Mouse (Mus musculus) frontal cortex, postnatal 36 days (tissue): ENCODE results near the gene Clnk.
A peak's percentile ranks its signal among the peaks of the same experiment; 100 is the strongest.

Experiments
- DNase-seq, 2 experiments: peaks; one replicate each; pipeline ENCODE4 v3.0.0; 2022; ENCODE audit warnings: low spot score in 2 of 2

Clnk gene

DNA sequence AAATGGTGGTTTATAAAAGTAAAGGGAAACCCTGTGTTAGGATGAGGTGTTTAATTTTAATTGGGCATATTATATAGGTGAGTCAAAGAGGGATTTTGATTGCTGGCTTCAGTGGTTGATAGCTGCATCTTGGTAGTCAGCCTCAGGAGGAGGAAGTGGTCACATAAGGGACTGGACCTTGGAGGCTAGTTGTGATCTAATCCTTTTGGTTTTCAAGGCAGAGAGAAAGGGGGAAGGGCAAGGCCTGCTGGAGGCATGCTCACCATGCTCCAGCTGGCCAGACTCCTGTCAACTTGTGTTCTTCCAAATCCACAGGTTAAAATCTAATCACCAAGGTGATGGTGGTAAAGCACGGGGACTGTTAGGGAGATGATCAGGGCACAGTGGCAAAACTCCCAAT, 19.0 kb downstream of the Clnk start:
- DNase-seq = no peak

DNA sequence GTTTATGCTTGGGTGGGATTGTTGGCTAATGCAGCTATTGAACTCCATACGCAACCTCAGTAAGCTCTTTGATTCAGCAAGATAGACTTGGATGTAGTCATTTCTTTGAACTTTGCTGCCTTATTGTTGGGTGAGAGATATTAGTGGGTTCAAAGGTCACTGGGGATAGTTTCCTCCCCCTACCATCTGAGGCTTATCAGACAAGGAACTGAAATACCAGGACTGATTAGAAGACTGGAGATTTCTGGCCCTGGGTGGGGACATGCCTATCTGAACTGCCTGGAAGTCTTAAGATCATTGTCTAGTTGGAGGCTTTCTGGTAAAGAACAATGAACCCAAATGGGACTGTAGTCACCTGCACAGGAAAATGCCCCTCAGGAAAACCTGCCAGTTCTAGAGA, 26.4 kb downstream of the Clnk start:
- no peak for DNase-seq

GRCm38 (mm10) chr5:38845529-38845928, 31.1 kb downstream of the Clnk start:
- no peak for DNase-seq

DNA sequence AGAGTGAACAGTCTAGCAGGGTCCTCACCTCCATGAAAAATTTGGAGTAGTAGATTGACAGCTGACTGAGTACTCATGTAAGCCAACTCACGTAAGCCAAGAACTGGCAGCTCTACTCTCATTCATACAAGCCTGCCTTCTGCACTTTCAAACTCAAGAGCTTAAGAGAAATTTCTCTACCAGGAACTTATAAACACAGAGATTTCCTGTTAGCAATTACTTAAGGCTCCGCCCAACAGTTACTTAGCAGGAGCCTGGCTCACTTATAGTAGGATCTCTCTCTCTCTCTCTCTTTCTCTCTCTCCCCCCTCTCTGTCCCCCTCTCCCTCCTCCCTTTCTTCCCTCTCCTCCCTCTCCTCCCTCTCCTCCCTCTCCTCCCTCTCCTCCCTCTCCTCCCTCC, 32.3 kb downstream of the Clnk start:
- DNase-seq = no peak

DNA sequence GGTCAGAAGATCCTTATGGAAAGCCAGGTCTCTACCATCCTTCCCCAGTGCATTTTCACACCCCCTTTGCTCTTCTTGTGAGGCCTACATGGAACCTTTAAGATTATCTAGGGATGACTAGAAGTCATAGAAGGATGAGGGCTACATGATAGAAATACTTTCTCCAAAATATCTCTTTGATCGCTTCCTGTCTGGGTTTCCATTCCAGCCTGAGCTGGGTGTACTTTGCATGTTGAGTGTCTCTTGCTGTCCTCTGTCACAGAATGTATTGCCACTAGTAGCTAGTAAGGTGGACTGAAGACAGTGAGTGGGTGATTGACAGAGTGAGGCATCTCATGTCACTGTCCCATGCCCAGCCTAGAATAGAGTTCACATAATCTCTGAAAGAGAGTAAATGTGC, 36.6 kb downstream of the Clnk start:
- no peak for DNase-seq

DNA sequence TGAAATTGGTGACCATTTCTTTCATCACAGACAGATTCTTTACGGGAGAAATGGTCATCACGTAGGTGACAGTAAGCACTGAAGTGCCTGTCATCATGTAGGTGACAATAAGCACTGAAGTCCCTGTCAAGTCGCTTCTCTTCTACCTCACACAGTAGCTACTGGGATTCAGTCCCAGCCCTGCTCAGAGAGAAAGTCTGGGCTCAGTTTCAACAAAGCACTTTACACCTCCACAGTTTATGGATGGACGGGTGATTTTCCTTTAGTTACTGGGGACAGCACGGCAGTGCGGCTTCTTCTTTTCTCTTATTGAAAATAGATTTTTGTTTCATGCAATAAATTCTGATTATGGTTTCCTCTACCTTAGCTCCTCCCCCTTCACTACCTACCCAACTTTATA, 49.3 kb downstream of the Clnk start:
- no peak for DNase-seq

DNA sequence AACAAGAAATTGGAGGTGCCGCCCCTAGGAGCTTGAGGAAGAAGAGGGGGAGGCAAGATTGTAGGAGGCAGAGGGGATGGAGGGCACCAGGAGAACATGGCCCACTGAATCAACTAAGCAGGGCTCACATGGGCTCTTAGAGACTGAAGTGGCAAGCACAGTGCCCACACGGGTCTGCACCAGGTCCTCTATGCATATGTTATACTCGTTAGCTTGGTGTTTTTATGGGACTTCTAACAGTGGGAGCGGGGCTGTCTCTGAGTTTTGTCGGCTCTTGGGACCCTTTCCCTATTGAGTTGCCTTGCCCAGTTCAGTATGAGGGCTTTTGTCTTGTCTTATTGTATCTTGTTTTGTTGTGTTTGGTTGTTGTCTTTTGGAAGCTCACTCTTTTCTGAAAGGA, 50.0 kb downstream of the Clnk start:
- no peak for DNase-seq

- no peak for DNase-seq
These were observed 52.3 kb downstream of the Clnk start for GRCm38 (mm10) chr5:38824132-38824965.

GRCm38 (mm10) chr5:38813391-38814109, 63.1 kb downstream of the Clnk start:
- DNase-seq = no peak

GRCm38 (mm10) chr5:38812916-38813315, 63.7 kb downstream of the Clnk start:
- no peak for DNase-seq

DNA sequence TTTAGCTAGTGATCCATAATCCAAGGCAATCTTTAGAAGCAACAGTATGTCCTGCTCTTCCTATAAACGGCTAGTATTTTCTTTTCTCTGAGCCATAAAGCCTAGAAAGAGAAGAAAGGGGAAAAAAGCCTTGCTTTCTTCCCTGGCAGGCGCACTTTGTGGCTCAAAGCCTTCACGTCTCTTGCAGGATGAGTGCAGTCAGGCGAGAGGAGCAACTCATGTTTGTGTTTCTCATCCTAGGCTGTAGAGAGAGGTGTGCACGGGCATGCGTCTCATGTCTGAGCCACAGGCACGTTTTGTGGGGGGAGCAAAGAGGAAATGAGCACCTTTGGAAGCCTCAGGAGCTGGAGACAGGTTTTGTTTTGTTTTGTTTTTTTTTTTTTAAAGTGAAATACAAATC, 64.2 kb downstream of the Clnk start:
- DNase-seq = no peak

- no peak for DNase-seq
These were observed 77.7 kb downstream of the Clnk start for GRCm38 (mm10) chr5:38798910-38799309.

- no peak for DNase-seq
These were observed 81.5 kb downstream of the Clnk start for GRCm38 (mm10) chr5:38795139-38795538.

DNA sequence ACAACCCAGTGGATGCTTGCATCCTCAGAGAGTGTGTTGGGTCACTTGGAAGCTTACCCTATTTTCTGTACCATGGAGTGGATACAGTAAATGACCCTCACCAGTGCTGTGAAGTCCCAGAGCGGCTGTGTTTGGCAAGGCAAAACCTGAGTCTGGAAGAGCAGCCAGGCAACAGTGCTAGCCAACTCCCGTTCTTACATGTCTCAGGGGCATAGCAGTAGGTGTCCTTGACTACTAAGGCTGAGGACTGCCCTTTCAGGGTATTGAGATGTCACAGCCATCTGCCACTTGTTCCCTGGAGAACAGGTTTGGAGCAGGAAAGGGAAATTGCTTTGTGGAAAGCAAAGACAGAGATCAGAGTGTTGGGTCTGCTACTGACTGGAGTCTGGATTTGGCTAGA, 85.5 kb downstream of the Clnk start:
- DNase-seq = no peak

GRCm38 (mm10) chr5:38788820-38789219, 87.8 kb downstream of the Clnk start:
- DNase-seq = no peak

DNA sequence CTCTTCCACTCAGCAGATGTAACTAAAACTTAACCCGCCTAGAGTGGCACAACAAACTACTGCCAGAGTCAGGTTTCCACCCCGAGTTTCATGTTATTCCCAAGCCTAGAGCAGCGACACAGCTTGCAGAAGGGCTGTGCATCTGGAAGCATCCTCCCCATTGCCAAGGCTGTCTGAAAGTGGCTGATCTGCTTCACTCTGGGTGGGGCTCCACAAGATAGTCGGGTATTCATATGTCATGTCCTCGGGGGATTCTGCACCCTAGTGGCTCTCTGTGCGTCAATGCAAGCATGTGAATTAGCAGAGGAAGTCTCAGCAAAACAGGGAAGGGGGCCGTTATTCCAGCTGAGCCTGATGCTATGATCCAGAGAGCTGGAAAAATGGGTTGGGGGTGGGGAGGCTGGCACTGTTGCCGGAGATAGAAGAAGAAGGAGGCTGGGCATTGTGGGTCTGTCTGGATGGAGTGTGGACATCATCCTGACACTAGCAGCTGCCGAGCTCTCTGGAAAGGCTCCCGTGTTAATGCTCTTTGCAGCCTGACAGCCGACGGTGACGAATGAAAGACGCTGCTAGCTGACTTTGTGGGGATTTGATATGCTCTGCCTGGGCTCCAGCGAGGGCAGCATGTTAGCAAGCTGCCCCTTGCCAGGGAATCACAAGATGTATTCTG, 88.6 kb downstream of the Clnk start:
- peak; percentile 19 to 28 for DNase-seq

DNA sequence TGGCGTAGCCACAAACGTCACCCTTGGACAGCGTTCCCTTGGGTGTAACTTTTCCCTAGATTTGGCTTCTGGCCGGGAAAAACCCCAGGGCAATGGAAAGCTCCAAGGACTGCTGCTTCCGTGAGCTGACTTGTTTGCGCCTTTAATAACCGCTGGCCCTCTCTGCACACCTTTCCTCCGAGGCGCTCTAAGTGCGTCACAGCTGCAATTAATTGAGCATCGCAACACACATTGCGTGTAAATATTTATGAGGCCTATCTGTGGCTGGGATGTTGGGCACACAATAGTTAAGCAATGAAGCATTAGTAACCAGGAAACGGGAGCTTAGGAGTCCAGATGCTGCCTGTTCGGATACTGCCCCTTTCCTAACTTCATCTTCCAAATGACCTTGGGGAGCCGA, 90.5 kb downstream of the Clnk start:
- no peak for DNase-seq

GRCm38 (mm10) chr5:38785686-38786085, 90.9 kb downstream of the Clnk start:
- DNase-seq = no peak

DNA sequence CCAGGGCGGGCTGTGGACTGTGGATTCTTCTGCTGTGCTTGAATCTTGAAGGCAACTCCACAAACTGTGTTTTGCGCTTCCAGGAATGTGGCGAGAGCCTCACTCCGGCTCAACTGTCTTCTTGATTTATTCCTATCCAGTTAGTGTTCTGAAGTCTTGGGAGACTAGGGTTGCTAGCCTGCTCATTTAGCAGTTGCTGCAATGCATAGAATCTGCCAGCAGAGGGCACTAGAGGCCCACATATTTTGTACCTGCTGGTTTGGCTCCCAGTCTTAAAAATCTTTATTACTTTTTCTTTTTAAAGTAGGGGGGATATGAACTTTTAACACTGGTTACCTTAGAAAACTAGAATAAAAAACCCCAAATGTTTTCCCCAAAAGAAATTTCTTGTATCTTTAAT, 94.8 kb downstream of the Clnk start:
- peak; percentile 81 to 91 for DNase-seq

DNA sequence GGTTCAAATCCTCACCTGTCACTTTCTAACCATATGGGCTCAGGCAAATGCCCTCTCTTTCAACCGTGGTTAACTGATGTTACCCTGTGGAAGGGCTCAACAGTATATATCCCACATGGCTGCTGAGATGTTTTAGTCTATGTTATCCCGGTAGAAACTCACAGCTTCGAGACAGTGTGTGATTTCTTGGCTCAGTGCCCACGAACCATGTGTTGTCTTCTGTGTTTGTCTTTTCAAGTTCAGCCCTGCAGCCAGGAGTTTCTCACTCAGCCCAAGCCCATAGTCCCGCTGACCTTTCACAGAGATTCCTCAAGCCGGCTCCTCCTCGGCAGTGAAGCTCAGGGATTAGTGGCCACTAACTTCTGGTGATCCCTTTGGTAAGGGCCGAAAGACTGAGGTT, 96.0 kb downstream of the Clnk start:
- DNase-seq = no peak

GRCm38 (mm10) chr5:38780045-38780444, 96.6 kb downstream of the Clnk start:
- DNase-seq = no peak

DNA sequence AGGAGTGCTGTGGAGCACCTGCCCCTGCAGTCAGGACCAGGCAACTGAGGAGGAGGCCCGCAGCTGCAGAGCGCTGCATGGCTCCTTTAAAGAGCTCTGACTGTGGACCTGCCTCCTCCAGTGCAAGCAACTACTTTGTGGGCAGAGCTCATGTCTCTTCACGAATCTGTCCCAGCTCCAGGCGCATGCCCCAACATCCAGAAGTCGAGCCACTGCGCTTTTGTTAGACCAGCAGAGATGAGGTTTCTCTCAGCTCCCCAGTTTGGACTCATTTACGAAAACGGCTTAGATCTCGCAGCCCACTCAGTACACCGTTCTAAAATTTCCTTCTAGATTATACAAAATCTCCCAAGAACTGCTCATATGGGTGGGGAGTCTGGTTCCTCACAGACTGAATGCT, 101.1 kb downstream of the Clnk start:
- DNase-seq = peak; percentile 42 to 56

DNA sequence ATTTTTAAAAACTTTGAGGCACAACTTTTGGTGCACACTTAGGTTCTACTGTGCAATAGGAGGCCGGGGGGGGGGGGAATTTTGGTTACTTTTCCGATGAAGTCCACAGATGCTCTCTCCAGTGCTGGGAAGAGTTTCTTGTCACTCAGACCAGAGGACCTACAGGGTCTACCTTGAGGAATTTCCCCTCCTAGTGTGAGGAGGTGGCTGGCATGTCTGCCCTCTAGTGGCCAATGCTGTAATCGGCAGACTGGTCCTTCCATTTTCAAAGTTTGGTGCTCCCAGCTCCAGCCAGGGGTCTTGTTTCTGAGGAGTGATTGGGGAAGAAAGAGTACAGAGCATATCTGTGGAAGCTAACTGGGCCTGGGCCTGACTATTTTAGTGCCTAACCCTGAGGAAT, 121.7 kb downstream of the Clnk start:
- DNase-seq = peak; percentile 12 to 33
